Mouse (Mus musculus): ENCODE results near the gene Setdb1. TPM values are rescaled to one million over a fixed set of nuclear protein-coding genes. Genes with fewer than 3 reads are reported as not detected.

Gene Setdb1
- polyA plus RNA-seq, 1 experiment from 2014 or later: 31.6 TPM

- no peak overlapping the region for H3K9ac ChIP-seq (ENCODE audit: low read depth, low read length)
- H3K36me3 ChIP-seq (ENCODE audit: control insufficient read depth, insufficient read depth, low read length): peaks cover 17% of the 10 kb centered on the region
- WGBS (ENCODE audit: insufficient replicate concordance): 87% methylated on average over 2 of the region's 2 CpGs
- H3K27ac ChIP-seq (ENCODE audit: low read depth, low read length): 0 out of 2 replicates have a peak overlapping the region, but pooled peaks have one; percentile 35
- no peaks in the 10 kb centered on the region for H3K27me3 ChIP-seq (ENCODE audit: control insufficient read depth, insufficient read depth, low read length)
- H3K4me3 ChIP-seq (ENCODE audit: low read depth, low read length): no peak overlapping the region
- no peak for ATAC-seq (replicated peaks; ENCODE audit: insufficient number of reproducible peaks, low FRiP score, low TSS enrichment)
- H3K4me2 ChIP-seq: no peak overlapping the region
- H3K9me3 ChIP-seq (replicated peaks; ENCODE audit: control insufficient read depth, low read length): no peaks in the 10 kb centered on the region
- no peaks in the 10 kb centered on the region for H3K4me1 ChIP-seq (ENCODE audit: control insufficient read depth, insufficient read depth, low read length)
Measured at GRCm38 (mm10) chr3:95292899-95293298, 64.1 kb downstream of the Setdb1 start.

DNA sequence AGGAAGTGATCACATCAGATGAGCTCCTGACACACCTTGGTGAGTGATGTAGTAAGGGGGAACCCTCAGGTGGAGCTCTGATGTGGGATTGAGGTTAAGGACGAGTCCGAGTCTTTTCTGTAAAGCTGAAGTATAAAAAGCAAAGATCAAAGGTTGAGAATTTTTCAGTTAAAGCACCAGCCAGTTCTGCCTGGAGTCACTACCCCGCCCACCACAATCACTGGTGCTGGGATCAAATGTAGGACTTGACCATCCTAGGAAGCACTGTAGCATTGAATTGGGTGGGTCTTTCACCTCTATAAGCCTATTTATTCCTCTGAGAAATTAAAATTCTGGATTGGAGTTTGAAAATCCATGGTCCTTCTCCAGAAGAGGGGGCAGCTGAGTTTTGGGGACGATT lies 66.0 kb downstream of the Setdb1 start:
- no peak overlapping the region for H3K27ac ChIP-seq (ENCODE audit: low read depth, low read length)

GRCm38 (mm10) chr3:95290156-95290555 lies 66.8 kb downstream of the Setdb1 start:
- H3K36me3 ChIP-seq (ENCODE audit: control insufficient read depth, insufficient read depth, low read length): peaks cover 16% of the 10 kb centered on the region
- 70% methylated on average over 6 of the region's 6 CpGs for WGBS (ENCODE audit: insufficient replicate concordance)
- H3K4me1 ChIP-seq (ENCODE audit: control insufficient read depth, insufficient read depth, low read length): no peaks in the 10 kb centered on the region
- H3K9ac ChIP-seq (ENCODE audit: low read depth, low read length): no peak overlapping the region
- no peak overlapping the region for H3K4me2 ChIP-seq
- ATAC-seq (replicated peaks; ENCODE audit: insufficient number of reproducible peaks, low FRiP score, low TSS enrichment): no peak
- H3K27ac ChIP-seq (ENCODE audit: low read depth, low read length): no peak overlapping the region
- H3K9me3 ChIP-seq (replicated peaks; ENCODE audit: control insufficient read depth, low read length): no peaks in the 10 kb centered on the region
- H3K4me3 ChIP-seq (ENCODE audit: low read depth, low read length): no peak overlapping the region
- no peaks in the 10 kb centered on the region for H3K27me3 ChIP-seq (ENCODE audit: control insufficient read depth, insufficient read depth, low read length)

More for the DNA sequence above, 66.0 kb downstream of the Setdb1 start:
- Histone ChIP-seq H3K4me1 (ENCODE audit: control insufficient read depth, insufficient read depth, low read length) (no peaks in the 10 kb centered on the region), H3K4me2 (no peak overlapping the region), H3K4me3 (ENCODE audit: low read depth, low read length) (no peak overlapping the region), H3K27me3 (ENCODE audit: control insufficient read depth, insufficient read depth, low read length) (no peaks in the 10 kb centered on the region), H3K36me3 (ENCODE audit: control insufficient read depth, insufficient read depth, low read length) (peaks cover 20% of the 10 kb centered on the region), H3K9me3 (replicated peaks; ENCODE audit: control insufficient read depth, low read length) (no peaks in the 10 kb centered on the region), H3K9ac (ENCODE audit: low read depth, low read length) (no peak overlapping the region)
- 78% methylated on average over 4 of the region's 4 CpGs for WGBS (ENCODE audit: insufficient replicate concordance)
- ATAC-seq (replicated peaks; ENCODE audit: insufficient number of reproducible peaks, low FRiP score, low TSS enrichment): no peak

GRCm38 (mm10) chr3:95289419-95289818 lies 67.6 kb downstream of the Setdb1 start:
- Histone ChIP-seq H3K36me3 (ENCODE audit: control insufficient read depth, insufficient read depth, low read length) (peaks cover 16% of the 10 kb centered on the region), H3K4me2 (no peak overlapping the region), H3K4me1 (ENCODE audit: control insufficient read depth, insufficient read depth, low read length) (peaks cover under 1% of the 10 kb centered on the region; the same call in 1 of the 2 replicates), H3K9me3 (replicated peaks; ENCODE audit: control insufficient read depth, low read length) (no peaks in the 10 kb centered on the region), H3K27ac (ENCODE audit: low read depth, low read length) (no peak overlapping the region), H3K9ac (ENCODE audit: low read depth, low read length) (no peak overlapping the region), H3K4me3 (ENCODE audit: low read depth, low read length) (no peak overlapping the region), H3K27me3 (ENCODE audit: control insufficient read depth, insufficient read depth, low read length) (no peaks in the 10 kb centered on the region)
- WGBS (ENCODE audit: insufficient replicate concordance): 91% methylated on average over 4 of the region's 4 CpGs
- ATAC-seq (replicated peaks; ENCODE audit: insufficient number of reproducible peaks, low FRiP score, low TSS enrichment): no peak

- no peaks in the 10 kb centered on the region for H3K27me3 ChIP-seq (ENCODE audit: control insufficient read depth, insufficient read depth, low read length)
- H3K9ac ChIP-seq (ENCODE audit: low read depth, low read length): no peak overlapping the region
- no peak for ATAC-seq (replicated peaks; ENCODE audit: insufficient number of reproducible peaks, low FRiP score, low TSS enrichment)
- 88% methylated on average over 3 of the region's 3 CpGs for WGBS (ENCODE audit: insufficient replicate concordance)
- H3K9me3 ChIP-seq (replicated peaks; ENCODE audit: control insufficient read depth, low read length): no peaks in the 10 kb centered on the region
- no peak overlapping the region for H3K4me3 ChIP-seq (ENCODE audit: low read depth, low read length)
- H3K4me1 ChIP-seq (ENCODE audit: control insufficient read depth, insufficient read depth, low read length): peaks cover 6% of the 10 kb centered on the region
- no peak overlapping the region for H3K27ac ChIP-seq (ENCODE audit: low read depth, low read length)
- peaks cover 16% of the 10 kb centered on the region for H3K36me3 ChIP-seq (ENCODE audit: control insufficient read depth, insufficient read depth, low read length)
- H3K4me2 ChIP-seq: no peak overlapping the region
Measured at GRCm38 (mm10) chr3:95287541-95287940, 69.5 kb downstream of the Setdb1 start.

DNA sequence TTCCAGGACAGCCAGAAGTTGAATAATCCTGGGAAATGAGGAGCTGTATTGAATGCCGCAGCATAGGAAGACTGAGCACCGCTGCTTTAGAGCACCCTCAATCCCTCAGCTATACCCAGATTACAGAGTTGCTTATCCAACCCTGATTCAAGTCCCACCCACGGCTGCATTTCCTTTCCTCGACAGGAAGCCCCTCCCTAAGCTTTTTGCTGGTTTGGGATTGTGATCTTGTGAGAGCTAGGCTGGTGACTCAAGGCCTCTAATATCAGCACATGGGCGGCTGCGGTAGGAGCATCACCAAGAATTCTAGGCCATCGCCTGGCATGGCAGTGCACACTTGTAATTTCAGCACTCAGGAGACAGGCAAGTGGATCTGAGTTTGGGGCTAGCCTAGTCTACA lies 70.5 kb downstream of the Setdb1 start:
- H3K27ac ChIP-seq (ENCODE audit: low read depth, low read length): no peak overlapping the region
- no peaks in the 10 kb centered on the region for H3K27me3 ChIP-seq (ENCODE audit: control insufficient read depth, insufficient read depth, low read length)
- peaks cover 6% of the 10 kb centered on the region for H3K4me1 ChIP-seq (ENCODE audit: control insufficient read depth, insufficient read depth, low read length)
- H3K9me3 ChIP-seq (replicated peaks; ENCODE audit: control insufficient read depth, low read length): no peaks in the 10 kb centered on the region
- H3K4me2 ChIP-seq: no peak overlapping the region
- H3K9ac ChIP-seq (ENCODE audit: low read depth, low read length): no peak overlapping the region
- H3K4me3 ChIP-seq (ENCODE audit: low read depth, low read length): no peak overlapping the region
- no peak for ATAC-seq (replicated peaks; ENCODE audit: insufficient number of reproducible peaks, low FRiP score, low TSS enrichment)
- 72% methylated on average over 7 of the region's 7 CpGs for WGBS (ENCODE audit: insufficient replicate concordance)
- peaks cover 12% of the 10 kb centered on the region for H3K36me3 ChIP-seq (ENCODE audit: control insufficient read depth, insufficient read depth, low read length)

- no peak for ATAC-seq (replicated peaks; ENCODE audit: insufficient number of reproducible peaks, low FRiP score, low TSS enrichment)
- no peaks in the 10 kb centered on the region for H3K9me3 ChIP-seq (replicated peaks; ENCODE audit: control insufficient read depth, low read length)
- no peak overlapping the region for H3K27ac ChIP-seq (ENCODE audit: low read depth, low read length)
- no peak overlapping the region for H3K9ac ChIP-seq (ENCODE audit: low read depth, low read length)
- peaks cover 12% of the 10 kb centered on the region for H3K36me3 ChIP-seq (ENCODE audit: control insufficient read depth, insufficient read depth, low read length)
- 56% methylated on average over 5 of the region's 5 CpGs for WGBS (ENCODE audit: insufficient replicate concordance)
- no peak overlapping the region for H3K4me2 ChIP-seq
- H3K4me3 ChIP-seq (ENCODE audit: low read depth, low read length): no peak overlapping the region
- H3K27me3 ChIP-seq (ENCODE audit: control insufficient read depth, insufficient read depth, low read length): no peaks in the 10 kb centered on the region
- H3K4me1 ChIP-seq (ENCODE audit: control insufficient read depth, insufficient read depth, low read length): peaks cover 6% of the 10 kb centered on the region
Measured at GRCm38 (mm10) chr3:95286011-95286410, 71.0 kb downstream of the Setdb1 start.

GRCm38 (mm10) chr3:95285390-95285789 lies 71.6 kb downstream of the Setdb1 start:
- Histone ChIP-seq H3K36me3 (ENCODE audit: control insufficient read depth, insufficient read depth, low read length) (peaks cover 12% of the 10 kb centered on the region), H3K4me1 (ENCODE audit: control insufficient read depth, insufficient read depth, low read length) (peaks cover 9% of the 10 kb centered on the region), H3K4me3 (ENCODE audit: low read depth, low read length) (no peak overlapping the region), H3K27ac (ENCODE audit: low read depth, low read length) (no peak overlapping the region), H3K4me2 (no peak overlapping the region), H3K9me3 (replicated peaks; ENCODE audit: control insufficient read depth, low read length) (no peaks in the 10 kb centered on the region), H3K9ac (ENCODE audit: low read depth, low read length) (no peak overlapping the region), H3K27me3 (ENCODE audit: control insufficient read depth, insufficient read depth, low read length) (no peaks in the 10 kb centered on the region)
- 94% methylated on average over 5 of the region's 5 CpGs for WGBS (ENCODE audit: insufficient replicate concordance)
- ATAC-seq (replicated peaks; ENCODE audit: insufficient number of reproducible peaks, low FRiP score, low TSS enrichment): no peak

GRCm38 (mm10) chr3:95284501-95285281 lies 72.3 kb downstream of the Setdb1 start:
- no peak overlapping the region for H3K9ac ChIP-seq (ENCODE audit: low read depth, low read length)
- H3K27me3 ChIP-seq (ENCODE audit: control insufficient read depth, insufficient read depth, low read length): no peaks in the 10 kb centered on the region
- H3K4me2 ChIP-seq: peak overlapping the region; percentile 81
- no peak overlapping the region for H3K27ac ChIP-seq (ENCODE audit: low read depth, low read length)
- H3K4me1 ChIP-seq (ENCODE audit: control insufficient read depth, insufficient read depth, low read length): peaks cover 9% of the 10 kb centered on the region
- no peaks in the 10 kb centered on the region for H3K9me3 ChIP-seq (replicated peaks; ENCODE audit: control insufficient read depth, low read length)
- H3K4me3 ChIP-seq (ENCODE audit: low read depth, low read length): no peak overlapping the region
- H3K36me3 ChIP-seq (ENCODE audit: control insufficient read depth, insufficient read depth, low read length): peaks cover 11% of the 10 kb centered on the region
- ATAC-seq (replicated peaks; ENCODE audit: insufficient number of reproducible peaks, low FRiP score, low TSS enrichment): no peak
- 89% methylated on average over 12 of the region's 12 CpGs for WGBS (ENCODE audit: insufficient replicate concordance)

Measured in heart, embryonic 11.5 days (tissue).